Mouse (Mus musculus): ENCODE results near the gene Aatf.

Aatf gene

DNA sequence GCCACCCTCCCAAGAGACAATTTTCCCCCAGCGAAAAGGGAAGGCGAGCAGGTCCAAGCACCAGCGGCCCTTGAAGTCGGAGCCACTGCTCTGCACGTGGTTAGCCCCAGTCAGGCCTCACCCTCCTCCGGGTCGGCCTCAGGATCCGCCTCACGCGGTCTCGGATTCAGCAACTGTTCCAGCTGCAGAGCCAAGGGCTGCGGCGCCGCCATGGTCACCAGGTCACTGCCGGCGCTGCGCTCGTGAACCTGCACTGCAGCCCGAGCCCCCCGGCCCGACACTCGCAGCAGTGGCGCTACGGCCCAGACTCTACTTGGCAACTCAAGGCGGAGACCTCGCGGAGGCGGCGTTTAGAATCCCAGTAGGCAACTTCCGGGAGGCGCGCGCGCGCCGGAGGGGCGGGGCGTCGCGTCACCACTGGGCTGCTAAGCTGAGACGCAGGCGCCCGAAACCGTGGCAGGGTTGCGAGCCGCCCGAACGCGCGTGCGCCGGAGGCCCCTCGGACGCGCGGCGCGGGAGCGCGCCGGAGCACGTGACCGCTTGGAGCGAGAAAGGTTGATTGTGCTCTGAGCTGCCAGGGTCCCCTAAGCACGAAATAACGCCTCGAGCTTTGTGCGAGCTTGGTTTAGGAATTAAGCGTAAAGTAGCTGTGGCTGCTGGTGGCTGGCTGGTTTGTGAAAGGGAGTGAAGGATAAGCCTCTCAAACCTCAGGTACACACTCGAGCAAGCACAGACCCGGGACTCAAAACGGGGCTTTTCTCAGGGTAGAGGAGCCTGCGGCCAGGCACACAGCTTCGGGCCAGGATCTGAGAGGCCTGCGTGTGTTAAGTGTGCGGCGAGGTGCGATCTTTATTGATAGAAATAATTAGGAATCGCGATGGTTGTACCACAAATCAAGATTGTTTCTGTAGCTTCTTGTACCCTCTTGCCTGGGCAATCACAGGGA lies at the start of gene Aatf:
TSS of gene Aatf (minus strand) at position 352 of the 946 bp plus-strand sequence.
- DNase-seq, result peak; percentile 96

DNA sequence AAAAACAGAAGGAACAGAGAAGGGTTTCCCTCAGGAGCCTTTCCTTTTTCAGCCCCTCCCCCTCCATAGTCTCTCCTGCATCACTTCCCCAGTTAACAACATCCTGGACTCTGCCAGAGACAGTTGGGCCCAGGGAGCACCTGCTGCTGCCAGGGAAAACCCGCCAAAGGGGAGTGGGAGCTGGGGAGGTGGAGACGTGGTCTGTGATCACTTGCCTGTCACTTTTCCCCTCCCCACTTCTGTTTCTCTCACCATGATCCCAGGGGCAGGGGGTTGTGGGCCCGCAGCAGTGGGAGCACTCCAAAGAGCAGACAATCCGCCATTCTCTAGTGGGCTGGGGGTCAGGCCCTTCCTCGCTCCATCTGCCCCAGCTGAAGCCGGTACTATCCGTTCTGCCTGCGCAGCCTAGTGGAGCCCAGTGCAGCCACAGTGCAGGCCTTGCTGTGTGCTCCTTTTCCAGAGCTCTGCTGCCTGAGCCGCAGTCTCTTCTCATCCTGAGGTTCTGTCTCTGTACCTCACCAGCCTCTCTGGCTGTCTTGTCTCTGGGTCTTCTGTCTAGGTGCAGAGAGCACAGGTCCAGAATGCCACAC lies 49.5 kb upstream of the Aatf start:
- DNase-seq, result no peak

DNA sequence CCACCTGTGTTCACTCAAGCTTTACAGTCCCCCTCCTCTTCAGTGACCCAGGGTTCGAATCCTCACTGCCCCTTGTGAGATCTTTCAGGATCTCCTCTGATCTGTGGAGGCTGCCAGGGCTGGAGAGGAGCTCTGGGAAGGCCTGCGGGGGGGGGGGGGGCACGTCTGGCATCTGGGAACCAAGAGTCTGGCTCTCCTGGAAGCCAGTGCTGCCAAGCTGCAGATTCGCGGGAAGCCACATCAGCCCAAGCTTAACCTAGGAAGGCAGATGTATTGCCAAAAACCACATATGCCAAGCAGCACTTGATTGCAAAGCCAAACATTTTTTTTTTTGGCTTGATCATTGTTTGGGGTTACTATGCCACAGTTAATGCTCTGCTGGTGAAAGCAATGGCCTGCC lies 48.2 kb upstream of the Aatf start:
- no peak for DNase-seq

DNA sequence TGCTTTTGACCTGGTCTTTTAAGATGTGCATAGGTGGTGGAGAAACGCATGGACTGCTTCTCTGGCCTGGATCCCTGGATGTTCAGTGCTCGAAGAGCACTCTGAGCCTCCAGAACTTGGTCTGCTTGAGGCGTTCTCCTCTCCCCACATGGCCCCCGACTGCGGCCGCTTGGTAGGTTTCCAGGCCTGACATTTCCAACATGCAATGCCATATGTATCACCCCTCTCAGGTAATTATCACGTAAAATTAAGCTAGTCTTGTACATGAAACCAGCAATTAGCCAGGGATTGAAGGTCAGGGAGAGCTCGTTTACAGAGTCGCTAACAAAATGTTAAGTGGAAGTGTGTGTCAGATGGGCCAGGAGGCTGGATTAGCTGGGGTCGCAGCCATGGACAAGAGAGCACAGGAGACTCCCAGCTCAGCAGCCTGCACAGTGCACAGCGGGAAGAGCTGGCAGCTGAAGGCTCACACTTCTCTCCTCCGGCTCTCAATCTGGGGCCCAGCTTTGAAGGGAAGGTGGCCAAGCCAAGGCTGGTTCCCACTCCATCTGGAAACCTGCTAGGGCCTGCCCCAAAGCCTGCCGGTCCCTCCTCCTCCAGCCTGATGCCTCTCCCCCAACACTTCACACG lies 40.6 kb upstream of the Aatf start:
- no peak for DNase-seq

DNA sequence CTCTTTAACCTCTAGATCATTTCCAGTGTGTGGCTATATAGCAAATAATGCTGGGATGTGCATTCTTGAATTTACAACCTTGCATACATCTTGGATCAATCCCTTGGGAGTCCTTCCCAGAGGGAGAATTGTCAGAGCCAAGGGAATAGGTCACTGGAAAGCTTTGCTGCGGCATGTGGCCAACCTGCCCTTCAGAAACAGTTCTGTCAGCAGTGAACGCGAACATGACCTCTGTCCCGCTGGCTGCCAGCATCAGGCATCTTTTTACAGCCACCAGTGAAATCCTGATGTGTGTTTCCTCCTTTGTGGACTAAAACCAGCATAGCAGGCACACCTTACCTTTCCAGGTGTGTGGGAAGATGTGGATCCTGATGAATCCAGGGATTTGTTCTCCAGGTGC lies 38.0 kb upstream of the Aatf start:
- DNase-seq, result no peak

DNA sequence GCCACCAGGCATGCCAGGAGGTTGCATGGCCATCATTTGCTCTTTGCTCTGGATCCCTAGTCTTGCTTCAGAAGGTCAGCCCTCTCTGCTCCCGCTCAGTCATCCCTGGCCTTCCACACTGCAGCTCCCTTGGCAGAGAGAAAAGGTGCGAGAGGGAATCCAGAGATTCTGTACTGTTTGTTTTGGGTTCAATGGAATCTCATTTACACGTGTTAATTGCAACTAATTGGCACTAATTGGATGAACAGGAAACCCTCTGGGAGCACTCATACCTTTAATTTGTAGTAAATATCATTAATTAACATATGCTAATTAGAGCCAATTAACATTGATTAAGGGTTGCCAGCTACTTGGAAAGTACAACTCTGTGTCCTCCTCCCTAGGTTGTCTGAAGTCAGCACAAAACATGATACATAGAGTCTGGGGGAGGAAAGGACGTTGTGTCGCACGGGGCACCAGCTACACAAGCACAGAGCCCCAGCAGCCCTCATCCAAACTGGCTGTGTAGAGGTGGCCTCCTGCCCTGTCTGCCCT lies 36.0 kb upstream of the Aatf start:
- no peak for DNase-seq

DNA sequence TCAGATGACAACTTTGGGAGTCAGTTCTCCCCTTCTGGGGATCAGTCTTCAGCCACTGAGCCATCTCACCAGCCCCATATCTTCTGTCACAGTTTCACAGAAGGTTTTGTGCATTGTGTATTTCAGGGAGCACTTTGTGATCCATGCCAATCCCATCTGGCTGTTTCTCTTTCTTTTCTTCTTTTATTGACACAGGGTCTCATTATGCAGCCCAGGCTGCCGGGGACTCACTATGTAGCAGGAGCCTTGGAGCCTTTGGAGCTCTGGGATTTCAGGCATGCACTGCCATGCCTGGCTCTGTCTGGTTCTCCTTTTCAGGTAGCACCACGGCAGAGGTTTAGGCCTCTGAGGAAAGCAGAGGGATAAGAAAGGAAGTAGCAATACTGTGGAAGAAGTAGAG lies 35.0 kb upstream of the Aatf start:
- no peak for DNase-seq

DNA sequence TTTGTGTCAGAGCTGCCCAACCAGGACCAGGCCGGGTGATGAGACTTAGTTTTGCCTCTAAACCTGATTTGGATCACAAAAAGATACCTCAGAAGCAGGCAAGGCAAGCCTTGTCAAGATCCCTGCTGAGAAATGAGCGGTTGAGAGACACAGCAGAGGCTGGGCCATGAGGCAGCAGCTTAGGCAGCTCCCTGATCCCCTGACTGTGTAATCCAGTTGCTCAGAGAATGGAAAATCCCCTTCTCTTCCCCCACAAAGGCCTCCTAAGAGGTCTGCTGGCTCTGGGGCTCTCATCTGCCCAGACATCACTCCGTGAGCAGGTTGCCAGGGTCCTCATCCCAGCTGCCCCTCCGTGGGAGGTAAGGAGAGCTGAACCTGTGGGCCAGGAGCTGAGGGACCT lies 26.7 kb upstream of the Aatf start:
- DNase-seq, result no peak

DNA sequence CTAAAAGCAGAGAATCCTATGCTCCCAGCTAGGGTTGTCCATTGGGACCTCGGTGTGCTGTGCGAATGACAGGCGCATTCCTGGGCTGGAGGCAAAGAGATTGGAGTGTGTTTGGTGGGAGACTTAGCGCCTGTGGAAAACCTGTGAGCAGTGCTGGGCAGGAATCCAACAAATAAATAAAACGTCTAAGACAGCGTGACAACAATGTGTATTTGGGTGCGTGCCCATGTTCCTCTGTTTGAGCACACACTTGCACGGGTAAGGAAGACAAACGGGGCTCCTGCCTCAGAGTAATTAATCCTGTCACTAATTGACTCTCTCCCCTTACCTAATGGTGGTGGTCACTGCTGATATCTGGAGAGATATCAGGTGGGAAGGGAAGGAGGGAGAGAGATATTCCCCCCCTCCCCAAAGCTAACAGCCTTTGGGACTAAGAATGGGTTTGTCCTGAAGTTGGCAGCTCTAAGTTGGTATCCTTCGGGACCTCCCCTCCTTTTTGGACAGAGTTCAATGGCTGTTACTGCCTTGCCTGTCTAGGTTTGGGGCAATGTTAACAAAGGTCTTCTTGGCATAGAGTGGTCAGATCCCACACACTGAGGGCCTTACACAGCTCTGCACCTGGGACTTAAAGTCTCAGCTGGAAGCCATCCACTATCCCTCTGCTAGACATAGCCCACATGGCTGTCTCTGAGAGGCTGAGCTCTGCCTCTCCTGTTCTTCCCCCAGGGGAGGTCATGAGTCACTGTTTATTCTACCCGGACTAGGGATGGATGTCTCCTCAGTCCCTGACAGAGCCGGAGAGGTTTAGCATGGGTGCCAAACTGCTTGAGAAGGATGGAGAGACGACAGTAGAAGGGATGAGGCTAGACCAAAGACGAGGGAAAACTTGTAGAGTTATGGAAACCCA lies 16.7 kb upstream of the Aatf start:
- DNase-seq, result no peak

DNA sequence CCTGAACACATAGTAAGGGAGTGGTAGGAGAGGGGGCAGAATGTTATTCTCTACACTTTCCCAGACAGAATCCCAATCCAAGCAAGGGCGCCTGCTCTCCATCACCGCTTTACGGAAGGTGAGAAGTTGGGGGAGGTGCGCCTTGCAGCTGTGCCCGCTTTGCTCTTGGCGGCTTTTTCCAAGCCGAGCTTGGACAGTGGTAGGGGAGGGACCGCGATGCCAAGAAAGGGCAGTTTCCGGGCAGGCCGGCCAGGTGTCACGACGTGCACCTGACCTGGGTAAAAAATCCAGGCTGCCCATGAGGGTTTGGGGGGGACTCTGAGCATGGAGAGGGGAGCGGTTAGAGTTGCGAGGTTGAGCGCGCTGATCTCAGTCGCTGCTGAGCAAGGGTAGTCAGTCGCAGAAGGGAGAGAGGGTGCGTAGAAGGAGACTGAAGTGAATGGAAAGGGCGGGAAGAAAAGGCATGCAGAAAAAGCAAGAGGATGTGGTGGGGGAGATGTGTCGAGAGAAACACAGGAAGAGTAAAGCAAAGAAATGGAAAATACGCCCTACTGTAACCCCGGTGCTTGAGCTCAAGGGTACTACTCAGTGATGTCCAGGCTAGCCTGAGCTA lies 15.9 kb upstream of the Aatf start:
- DNase-seq, result no peak

DNA sequence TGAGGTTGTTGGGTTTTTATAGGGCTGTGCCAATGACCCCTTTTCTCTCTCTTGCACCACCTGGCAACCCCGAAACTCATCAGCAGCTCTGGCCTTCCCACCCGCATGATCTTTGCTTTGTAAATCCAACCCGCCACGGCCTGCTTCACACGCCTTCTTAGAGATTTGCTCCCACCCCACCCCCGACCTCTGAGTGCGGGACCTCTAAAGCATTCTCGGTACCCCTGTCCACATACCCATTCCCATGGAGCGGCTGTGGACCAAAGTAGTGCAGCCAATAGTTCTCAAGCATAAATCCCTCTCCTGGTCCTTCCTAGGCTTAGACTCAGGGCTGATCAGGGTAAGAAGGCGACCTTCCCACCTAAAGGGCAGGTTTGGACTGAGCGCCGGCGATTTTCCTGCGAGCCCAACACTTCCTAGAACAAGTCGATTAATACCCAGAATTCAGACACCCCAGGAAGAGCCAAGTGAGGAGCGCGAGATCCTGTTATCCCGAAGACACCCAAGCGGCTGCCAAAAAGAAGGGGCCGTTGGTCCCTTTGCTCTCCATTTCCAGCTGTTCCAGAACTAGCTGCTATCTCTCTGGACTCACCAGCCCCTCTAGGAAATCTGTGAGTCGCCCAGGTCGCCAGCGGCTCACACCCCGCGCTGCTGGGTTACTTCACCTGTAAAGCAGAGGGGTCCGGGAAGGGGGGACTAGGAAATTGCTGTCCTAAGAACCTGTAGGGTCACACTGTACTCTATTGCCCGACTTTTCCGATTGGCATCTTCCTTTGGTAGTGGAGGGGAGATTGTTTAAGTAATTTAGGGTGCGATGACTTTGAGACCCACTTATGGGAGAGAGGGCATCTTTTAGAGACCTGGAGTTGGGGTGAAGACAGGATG lies 13.9 kb upstream of the Aatf start:
- DNase-seq, result no peak

DNA sequence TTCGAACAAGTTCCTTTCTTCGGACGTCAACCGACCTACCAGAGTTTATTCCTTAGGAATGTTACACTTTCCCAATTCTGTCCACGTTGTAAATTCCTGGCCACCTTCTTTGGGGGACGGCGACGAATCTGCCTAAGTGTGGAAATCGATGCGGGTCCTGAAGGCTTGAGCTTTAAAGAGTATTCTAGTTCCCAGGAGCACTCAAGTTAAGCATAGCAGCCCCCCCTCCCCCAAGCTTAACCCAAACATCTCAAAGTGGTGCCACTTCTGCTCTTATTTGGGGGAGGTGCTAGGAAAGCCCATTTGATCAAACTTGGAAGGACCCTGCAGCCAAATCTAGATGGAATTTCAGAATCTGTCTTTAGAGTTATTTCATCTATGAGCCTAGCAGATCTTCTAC lies 13.1 kb upstream of the Aatf start:
- no peak for DNase-seq

DNA sequence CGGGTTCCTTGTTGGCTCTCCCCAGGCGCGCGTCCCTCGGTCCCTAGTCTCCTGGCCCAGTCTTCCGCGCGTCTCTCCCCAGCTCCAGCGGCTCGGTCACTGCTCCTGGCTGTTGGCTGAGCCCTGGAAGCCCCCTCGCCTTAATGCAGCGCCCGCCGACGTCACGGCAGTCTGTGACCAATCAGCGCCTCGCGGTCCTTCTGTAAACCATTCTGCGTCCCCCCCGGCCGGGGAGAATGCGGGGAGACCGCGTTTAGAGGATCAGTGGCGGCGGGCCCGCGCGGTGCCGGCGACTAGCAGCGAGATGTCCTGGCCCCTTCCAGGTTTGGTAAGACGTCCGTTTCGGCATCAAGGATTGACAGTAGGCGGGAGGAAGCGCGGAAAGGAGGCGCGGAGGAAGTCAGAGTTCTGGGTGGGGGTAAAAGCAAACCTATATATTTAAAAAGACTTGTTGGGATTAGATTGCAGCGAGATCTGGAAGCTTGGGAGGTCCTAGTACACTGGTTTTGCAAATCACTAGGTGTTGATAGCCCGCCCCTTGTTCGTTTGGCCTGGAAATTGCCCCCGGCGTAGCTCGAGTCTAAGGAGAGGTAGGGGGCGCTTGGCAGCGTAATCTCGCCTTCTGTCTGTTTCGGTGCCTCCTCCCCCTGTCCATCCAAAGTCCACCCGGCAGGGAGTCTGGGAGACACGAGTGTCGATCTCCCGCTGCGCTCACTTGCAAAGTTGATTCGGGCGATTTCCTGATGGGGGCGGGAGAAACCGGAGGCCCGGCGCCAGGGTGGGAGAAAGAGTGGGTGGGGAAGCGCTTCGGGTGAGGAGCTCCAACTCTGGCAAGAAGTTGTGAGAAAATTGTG lies 12.3 kb upstream of the Aatf start, which contains the start of gene Lhx1:
TSS of gene Lhx1 (minus strand) at position 115 of the 854 bp plus-strand sequence.
- DNase-seq, result no peak

DNA sequence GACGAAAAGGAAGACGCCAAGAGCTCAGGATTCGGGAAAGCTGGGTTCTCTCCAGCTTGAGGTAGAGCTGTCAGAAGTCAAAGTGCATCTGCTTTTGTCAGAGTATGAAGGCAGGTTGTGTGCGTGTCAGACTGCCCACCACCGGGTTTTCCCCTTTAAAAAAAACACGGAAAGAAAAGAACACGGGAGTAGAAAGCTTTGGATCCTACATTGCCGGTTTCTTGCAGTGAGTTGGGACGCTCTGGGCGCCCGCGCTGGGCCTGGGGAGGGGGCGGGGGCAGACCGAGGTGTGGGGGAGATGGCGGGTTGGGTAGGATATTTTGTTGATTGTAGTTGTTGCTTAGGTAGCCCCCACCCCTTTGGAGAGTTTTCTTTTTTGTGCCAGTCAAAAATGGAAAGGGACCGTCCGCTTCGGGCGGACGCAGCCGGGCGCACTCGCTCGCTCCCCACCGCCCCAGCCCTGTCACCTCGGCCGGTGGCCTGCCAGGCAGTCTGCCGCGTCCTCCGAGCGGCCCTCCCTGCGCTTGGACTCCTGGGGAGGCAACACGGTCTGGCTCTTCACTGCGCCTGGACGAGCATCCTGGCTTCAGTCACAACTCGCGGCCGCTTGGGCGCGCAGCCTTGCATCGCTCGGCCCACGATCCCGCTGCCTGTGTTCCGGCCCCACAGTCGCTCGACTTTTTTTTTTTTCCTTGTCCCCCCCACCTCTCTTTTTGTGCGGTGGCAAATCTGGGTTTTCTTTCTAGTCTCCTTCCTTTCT lies 11.4 kb upstream of the Aatf start:
- DNase-seq, result no peak

DNA sequence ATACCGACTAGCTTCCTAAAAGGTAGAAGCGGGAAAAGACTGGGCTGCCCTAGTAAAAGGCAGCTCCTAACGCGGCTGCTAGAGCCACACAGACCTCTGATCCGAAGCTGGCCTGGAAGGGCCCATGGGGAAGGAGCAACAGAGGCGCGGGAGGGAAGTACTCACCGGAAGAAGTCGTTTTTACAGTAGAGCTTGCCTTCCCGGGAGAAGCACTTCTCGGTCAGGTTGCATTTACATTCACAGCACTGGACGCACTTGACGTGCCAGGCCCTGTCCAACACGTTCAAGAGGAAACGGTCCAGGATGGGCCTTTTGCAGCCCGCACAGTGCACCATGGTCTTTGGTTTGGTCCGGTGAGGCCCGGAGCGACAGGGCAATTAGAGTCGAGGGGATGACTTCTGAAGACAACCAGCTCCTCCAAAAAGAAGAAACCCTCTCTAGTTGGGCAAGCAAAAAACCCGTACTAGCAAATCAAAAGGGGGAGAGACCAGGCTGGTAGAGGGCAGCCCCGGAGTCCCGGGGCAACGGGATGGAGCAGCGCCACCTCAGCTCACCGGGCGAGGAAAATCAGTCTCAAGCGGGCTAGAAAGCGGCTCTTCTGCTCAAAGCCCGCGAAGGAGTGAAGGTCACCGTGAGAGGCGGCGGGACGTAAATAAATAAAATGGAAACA lies 10.7 kb upstream of the Aatf start:
- DNase-seq, result no peak

DNA sequence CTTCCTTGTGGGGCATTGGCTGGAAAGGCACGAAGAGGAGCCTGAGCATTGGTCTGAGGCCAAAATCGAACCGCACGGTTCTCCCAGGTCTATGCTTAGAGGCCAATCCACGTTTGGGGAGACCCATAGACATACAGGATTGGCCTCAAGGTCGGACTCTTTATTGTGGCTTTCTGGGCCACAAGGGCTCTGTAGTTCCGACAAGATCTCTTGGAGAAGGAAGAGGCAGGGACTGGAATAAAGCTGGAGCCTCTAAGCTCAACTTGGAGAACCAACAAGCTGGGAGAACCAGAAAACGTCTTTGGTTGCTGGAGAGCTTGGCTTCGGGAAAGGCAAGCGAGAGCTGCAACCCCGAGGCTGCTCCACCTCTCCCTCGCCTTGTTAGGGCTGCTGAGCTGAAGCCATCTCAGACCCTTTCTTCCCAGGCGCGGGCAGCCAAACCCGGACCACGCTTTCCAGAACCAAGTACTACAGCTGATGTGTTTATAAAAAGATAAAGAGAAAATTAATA lies 10.1 kb upstream of the Aatf start:
- no peak for DNase-seq

DNA sequence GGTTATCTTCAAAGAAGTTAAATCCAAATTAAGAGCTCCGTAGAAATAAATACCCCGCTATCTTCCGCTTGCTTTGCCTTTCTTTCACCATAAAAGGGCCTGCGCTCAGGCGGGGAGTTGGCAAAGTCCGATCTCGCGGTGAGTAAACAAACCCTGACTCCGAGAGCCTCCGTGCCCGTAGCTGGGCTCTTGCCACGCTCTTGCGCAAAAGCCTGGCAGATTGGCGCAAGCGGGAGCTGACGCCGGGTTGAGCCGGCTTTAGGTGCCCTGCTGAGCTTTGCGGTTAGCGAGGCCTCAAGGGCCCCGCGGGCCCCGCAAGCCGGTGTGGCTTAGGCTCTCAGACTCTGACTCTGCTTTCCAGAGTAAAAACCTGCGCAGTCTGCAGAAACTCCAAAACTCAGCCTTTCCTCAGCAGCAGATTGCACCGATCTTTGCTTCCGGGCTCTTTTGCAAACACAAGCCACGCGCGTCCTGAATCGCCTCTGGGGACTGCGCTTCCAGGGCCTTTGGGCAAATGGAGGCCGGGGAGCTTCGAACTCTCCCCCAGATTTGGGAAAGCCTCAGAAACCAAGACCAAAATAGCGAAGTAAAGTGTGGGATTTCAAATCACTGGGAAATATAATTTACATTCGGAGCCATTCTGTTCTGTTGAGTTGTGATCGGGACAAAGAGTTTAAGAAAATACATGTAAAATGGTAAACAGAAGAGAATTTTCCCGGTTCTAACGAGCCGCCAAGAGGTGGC lies 9.4 kb upstream of the Aatf start:
- DNase-seq, result peak; percentile 23
